Mouse (Mus musculus): ENCODE measurements around the gene Hdac10.

Hdac10 gene

DNA sequence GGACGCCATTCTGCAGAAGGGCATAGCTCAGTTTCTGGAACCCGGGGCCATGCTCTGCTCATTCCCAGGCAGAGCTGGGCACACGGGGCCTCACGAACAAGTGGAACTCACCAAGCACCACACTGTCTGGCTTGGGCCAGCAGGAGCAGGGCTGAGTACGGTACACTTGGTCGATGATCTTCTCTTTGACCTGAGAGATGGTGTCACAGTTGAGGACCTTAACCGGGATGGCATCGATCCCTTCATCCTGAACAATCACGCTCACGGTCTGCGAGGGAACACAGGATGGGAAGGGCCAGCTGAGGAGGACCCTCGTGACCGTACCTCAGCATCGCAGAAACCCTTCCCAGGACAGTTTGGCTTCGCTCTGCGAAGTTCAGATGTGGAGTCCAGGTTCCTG lies 30.0 kb upstream of the Hdac10 start:
- no peak for TF ChIP-seq GATA4 (IDR thresholded peaks at IDR 0.05; ENCODE audit: insufficient replicate concordance, low read length)

DNA sequence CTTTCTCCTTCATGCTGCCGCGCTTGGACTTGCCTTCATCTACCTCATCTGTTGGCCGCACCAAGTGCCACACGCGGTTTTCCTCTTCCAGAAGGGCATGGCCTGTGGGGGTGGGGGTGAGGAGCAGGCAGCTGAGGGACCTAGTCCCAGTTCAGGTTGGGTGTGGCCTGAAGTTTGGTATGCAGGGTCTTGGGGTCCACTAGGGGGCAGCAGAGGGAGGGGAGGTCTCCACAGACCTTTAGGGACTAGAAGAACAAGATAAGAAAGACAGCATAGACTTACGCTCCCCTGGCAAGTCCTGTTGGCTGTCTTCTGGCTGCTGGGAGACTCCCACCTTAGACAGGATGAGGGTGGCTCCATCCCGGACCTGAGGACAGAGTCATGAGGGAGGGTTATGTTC lies 29.5 kb upstream of the Hdac10 start:
- TF ChIP-seq GATA4 (IDR thresholded peaks at IDR 0.05; ENCODE audit: insufficient replicate concordance, low read length) = no peak

DNA sequence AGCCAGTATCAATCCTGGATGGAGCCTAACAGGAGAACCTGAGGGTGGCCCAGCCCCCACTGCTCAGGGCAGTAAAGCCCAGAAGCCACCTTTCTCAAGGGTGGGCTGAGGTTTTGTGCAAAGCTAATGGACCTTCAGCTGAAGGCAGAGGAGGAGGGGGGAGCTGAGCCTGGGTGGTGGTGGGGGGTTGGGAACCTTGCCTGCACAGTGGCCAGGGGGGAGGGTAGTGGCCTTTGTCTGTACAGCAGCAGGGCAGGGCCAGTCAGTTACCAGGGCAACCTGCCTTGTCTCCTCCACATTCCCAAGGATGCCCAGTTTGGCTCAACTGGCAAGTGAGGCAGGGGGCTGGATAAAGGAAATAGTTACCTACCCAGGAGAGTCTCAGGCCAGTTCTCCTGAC lies 23.8 kb upstream of the Hdac10 start:
- TF ChIP-seq GATA4 (IDR thresholded peaks at IDR 0.05; ENCODE audit: insufficient replicate concordance, low read length) = no peak

DNA sequence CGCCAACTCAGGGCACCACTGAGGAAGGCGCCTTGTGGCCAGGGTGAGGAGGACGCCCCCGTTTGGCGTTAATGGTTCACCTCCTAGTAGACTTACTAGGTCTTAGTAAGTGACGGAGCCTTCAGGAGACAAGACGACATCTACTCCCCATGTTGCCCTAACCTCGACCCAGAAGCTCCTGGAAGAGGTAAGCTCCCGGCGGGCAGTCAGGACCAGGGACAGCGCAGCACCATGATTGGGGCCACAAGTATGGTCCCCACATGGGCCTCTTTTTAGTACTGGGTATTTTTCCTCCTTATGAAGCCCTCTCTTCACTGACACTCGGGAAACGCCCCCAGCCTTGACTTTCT lies 21.5 kb upstream of the Hdac10 start:
- TF ChIP-seq GATA4 (IDR thresholded peaks at IDR 0.05; ENCODE audit: insufficient replicate concordance, low read length) = no peak

DNA sequence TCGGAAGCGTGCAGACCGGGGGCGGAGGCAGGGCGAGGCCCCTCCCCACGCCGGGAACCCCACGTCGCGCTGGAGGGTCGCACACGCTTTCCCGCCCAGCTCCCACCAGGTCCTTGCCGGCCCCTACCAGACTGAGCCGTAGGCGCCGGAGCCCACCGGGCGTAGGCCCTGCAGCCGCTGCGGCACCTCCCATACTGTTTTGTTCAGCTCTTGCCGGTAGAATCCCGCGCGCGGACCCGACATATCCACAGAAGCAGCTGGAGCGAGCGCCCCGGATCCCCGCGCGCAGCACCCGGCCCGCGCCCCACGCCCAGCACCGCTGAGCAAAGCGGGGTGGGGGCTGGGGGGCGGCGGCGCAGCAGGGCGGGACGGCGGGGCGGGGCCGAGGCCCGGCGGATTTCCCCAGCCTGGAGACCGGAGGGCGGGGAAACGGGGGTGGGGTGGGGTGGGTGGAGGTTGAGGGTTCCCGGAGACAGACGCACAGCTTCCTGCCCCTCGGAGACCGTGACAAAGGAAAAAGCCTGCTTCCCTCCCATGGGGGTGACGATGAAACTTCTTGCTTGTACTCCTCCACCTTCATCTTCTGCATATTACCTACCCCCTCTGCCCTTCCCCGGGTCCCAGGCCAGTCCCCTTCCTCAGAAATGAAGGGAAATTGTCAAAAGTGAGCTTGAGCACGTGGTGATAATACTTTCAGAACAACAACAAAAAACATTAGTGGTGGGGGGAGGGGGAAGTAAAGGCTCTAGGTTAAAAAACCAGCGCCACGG lies 21.0 kb upstream of the Hdac10 start, which contains the start of gene Mapk11:
Gene Mapk11, minus strand, starts transcription at position 358 of the 770 bp plus-strand sequence.
- no peak for TF ChIP-seq GATA4 (IDR thresholded peaks at IDR 0.05; ENCODE audit: insufficient replicate concordance, low read length)

DNA sequence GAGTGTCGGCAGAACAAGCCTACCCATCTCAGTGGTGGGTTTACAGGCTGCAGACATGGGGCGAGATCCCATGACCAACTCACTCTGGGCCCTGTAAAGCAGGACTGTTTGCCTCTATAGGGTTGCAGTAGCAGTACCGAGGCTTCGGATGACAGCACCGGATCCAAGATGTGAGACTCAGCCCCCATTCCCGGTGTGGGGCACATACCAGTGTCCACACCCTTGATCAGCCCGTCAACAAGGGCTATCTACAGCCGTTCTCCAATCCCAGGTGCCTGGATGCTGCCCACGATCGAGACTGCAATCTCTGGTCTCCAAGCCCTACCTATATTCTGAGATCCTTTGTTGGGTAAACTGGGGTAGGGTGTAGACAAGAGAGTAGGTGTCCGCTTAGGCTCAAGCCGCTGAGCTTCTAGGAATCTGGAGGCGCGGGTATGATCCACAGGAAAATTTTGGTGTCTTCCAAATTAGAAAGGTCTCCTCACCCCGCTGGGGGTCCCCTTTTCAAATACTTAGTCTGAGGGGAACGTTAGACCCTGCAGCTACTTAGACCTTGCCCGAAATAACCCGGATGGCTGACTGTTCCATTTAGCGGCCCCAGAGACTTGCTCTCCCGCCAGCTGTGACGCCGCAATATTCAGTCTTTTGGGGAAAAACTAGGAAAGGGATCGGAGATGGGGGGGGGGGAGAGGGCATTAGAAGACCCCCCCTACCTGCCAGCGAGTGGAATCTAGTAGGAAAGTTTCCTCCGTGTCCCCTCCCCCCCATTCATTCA lies 20.2 kb upstream of the Hdac10 start:
- no peak for TF ChIP-seq GATA4 (IDR thresholded peaks at IDR 0.05; ENCODE audit: insufficient replicate concordance, low read length)

DNA sequence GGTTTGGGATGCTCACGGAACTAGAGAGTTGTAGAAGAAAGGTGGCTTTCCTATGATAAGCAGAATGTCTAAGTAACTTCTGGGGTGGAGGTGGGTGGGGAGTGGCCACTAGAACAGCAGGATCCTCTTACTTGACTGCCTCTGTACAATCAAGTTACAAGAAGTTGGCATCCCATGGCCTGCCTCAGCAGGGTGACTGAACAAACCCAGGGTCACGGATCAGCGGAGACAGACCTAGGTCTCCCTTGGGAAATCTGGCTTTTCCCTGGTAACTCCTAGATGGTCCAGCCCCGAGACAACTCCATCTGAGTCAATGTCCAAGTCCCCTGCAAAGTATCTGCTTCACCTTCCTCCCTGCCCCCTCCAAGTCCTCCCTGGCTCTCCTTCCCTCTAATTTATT lies 19.4 kb upstream of the Hdac10 start:
- no peak for TF ChIP-seq GATA4 (IDR thresholded peaks at IDR 0.05; ENCODE audit: insufficient replicate concordance, low read length)

DNA sequence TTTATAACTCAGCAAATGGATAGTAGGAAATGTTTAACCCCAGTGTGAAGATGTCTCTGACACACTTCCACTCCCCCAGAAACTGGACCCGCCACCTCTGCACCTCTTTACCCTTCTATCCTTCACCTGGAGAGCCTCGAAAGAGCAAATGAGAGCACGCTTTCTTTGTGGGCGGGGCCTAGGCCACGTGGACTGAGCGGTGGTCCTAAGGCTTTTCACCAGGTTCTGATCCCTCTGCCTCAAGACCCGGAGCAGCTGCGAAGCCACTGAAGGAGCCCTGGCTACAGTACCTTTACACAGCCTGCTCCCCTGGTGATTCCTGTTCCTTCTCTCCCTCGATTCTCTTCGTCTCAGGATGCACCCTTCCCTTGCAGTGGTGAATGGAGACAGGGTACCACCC lies 19.0 kb upstream of the Hdac10 start:
- TF ChIP-seq GATA4 (IDR thresholded peaks at IDR 0.05; ENCODE audit: insufficient replicate concordance, low read length) = no peak

DNA sequence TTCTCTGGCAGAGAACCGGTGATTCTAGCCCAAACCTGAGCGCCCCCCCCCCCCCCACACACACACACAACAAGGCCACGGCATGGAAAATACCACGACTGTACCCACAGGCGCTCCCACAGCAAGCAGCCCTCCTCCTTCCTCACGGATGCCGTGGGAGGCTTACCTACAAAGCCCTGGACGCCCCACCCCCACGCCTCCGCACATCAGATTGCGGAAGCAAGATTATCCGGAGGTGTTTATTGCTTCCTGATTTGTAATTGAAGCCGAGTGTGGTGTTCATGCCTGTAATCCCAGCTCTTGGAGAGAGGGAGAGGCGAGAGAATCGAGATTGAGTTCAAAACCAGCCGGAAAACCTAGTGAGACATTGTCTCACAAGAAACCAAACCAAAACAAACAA lies 18.5 kb upstream of the Hdac10 start:
- TF ChIP-seq GATA4 (IDR thresholded peaks at IDR 0.05; ENCODE audit: insufficient replicate concordance, low read length) = no peak

DNA sequence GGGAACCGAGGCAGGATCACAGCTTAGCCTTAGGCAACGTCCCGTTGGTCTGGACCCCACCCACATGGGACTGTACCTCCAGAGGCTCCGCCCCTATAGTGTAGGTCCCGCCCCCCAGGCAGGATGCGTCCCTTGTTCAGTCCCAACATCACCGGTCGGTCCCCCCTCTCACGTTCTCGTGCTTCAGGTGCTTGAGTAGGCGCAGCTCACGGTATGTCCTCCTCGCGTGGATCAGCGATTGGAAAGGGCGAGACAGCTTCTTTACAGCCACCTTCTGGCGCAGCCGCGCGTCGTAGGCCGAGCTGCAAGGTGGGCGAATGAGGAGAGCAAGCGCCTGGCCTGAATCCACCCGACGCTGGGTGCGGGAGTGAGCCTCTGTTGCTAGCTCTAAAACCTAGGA lies 18.0 kb upstream of the Hdac10 start:
- no peak for TF ChIP-seq GATA4 (IDR thresholded peaks at IDR 0.05; ENCODE audit: insufficient replicate concordance, low read length)

DNA sequence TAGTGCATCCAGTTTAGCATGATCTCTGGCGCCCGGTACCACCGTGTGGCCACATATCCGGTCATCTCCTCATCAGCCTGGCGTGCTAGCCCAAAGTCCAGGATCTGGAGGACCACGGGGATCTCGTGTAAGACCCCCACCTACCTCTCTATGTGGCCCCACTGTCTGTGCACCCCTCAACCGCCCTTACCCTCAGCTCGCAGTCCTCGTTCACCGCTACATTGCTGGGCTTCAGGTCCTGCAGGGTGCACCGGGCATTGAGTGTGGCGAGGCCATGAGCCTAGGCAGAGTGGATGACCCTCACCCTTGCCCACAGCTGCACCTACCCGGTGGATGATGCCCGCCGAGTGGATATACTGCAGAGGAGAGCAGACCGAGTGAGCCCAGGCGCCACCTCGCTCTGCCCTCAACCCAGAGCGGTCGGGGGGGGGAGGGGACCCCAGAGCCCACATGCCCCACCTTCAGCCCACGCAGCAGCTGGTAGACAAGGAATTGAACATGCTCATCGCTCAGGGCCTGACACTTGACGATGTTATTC lies 17.4 kb upstream of the Hdac10 start:
- TF ChIP-seq GATA4 (IDR thresholded peaks at IDR 0.05; ENCODE audit: insufficient replicate concordance, low read length) = no peak

DNA sequence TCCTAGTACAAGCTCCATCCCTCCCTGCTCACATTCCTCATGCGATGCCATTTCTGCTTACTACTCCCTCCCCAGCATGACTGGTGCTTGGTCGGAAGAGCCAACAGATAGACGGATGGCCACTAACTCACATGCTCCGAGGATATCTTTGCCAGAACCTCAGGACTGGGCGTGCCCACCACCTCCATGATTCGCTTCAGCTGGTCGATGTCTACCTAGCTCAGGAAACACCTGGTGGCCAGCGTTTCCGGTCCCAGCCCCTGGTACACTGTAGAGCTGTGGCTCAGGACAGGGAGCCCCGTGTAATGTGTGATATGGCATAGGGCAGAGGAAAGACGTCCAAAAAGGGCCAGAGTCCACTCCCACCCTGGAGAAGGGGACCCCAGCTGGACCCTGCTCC lies 16.5 kb upstream of the Hdac10 start:
- TF ChIP-seq GATA4 (IDR thresholded peaks at IDR 0.05; ENCODE audit: insufficient replicate concordance, low read length) = no peak

DNA sequence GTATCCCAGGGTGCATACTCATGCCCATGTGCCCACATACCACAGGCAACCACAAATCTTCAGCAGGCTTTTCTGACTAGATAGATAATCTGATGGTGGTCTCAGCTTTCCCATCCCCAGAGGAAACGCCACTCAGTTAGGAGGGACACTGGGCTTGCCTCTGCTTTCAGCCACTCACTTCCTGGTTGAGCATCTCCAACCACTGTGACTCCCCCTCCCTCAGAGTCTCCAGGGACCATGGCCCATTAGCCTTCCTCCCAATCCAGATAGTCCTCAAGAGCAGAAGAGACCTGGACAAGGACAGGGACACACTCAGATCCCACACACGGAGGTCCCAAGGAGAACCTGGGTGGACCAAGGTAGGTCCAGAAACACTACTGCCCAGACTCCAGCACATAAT lies 14.6 kb upstream of the Hdac10 start:
- TF ChIP-seq GATA4 (IDR thresholded peaks at IDR 0.05; ENCODE audit: insufficient replicate concordance, low read length) = no peak

DNA sequence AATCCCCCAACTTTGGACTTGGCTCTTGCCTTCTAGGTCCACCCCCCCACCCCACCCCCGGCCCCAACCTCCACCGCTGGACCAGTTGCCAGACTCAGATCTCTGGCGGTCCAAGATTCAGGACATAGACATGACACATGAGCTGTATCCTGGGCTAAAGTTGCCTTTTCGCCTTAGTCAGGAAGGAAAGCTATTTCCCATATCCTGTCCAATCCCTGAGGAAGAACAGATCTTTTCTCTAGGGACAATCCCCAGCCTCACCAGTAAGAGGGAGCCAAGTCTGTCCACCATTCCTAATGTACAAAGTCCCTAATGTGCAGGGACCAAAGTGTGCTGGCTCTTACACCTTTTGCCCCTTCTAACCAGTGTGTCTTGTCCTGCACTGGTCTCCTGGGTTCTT lies 13.4 kb upstream of the Hdac10 start:
- TF ChIP-seq GATA4 (IDR thresholded peaks at IDR 0.05; ENCODE audit: insufficient replicate concordance, low read length) = no peak

DNA sequence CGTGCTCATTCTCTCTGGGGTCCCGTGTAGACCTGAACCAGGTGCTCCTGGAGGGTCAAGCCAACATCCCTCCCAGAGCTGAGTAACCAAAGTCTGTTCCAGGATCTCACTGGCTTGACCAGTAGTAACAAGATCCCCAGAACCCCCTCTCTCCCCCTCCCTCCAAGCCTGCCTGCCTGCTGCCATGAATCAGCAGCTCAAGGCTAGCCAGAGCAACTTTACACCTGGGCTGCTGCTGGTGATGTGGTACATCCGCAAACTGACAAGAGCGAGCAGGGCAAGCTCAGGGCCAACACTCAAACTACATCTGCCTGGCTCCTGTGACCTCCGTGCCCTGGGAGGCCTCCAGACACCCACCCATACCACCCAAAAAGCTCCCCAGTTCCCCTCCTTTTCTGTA lies 12.9 kb upstream of the Hdac10 start:
- TF ChIP-seq GATA4 (IDR thresholded peaks at IDR 0.05; ENCODE audit: insufficient replicate concordance, low read length) = no peak

DNA sequence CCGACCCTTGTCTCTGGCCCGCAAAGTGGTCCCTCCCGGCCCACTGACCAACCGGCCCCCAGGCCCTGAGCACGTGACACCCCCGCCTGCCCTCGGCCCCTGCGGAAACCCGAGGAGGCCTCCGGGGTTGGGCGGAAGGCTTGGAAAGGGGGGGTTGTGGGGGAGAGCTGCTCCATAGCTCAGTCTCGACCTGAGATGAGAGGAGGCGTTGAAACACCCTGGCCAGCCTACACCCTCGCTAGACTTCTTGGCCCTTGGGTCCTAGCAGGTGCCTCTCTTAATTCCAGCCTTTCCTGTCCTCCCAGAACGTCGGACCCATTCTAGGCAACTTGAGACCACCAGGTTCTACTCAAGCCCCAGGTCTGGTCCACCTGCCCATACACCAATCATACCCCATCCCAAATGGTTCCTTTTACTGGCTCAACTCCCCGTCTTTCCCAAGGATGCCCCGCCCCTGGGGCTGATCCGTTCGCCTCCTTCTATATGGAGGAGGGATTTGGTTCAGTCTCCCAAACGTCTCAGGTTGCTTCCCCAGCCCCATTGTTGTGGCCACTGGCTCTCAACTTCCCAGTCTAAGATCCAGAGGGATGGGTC lies 12.3 kb upstream of the Hdac10 start, which contains the start of gene Mapk12:
Gene Mapk12, minus strand, starts transcription at position 45 of the 594 bp plus-strand sequence.
- TF ChIP-seq GATA4 (IDR thresholded peaks at IDR 0.05; ENCODE audit: insufficient replicate concordance, low read length) = no peak
